Mouse (Mus musculus) ovary, postnatal 36 days (tissue): Measurements from ENCODE around the gene Baz1a.

ENCODE experiments used
- DNase-seq: peaks from one replicate; pipeline ENCODE4 v3.0.0; 2022; ENCODE audit warnings: low spot score, mixed read lengths

Gene Baz1a

GRCm38 (mm10) chr12:55013626-55014398, at the start of gene Baz1a:
TSS of gene Baz1a (minus strand) at chr12:55014348.
- DNase-seq, result no peak

- no peak for DNase-seq
Observed at GRCm38 (mm10) chr12:55062141-55062540, 48.0 kb upstream of the Baz1a start.

- no peak for DNase-seq
Observed at GRCm38 (mm10) chr12:55061006-55061405, 46.9 kb upstream of the Baz1a start.

GRCm38 (mm10) chr12:55060212-55060898, 46.2 kb upstream of the Baz1a start:
- DNase-seq, result no peak

GRCm38 (mm10) chr12:55059812-55060211, 45.7 kb upstream of the Baz1a start:
- DNase-seq, result no peak

- no peak for DNase-seq
Observed at GRCm38 (mm10) chr12:55058865-55059615, 44.9 kb upstream of the Baz1a start.

GRCm38 (mm10) chr12:55056703-55057102, 42.6 kb upstream of the Baz1a start:
- no peak for DNase-seq

- DNase-seq, result no peak
Observed at GRCm38 (mm10) chr12:55054551-55055241, 40.5 kb upstream of the Baz1a start.

GRCm38 (mm10) chr12:55053267-55053666, 39.1 kb upstream of the Baz1a start:
- no peak for DNase-seq

- no peak for DNase-seq
Observed at GRCm38 (mm10) chr12:55051210-55052173, 37.3 kb upstream of the Baz1a start.

- DNase-seq, result no peak
Observed at GRCm38 (mm10) chr12:55049731-55050353, 35.7 kb upstream of the Baz1a start.

- DNase-seq, result no peak
Observed at GRCm38 (mm10) chr12:55041011-55041410, 26.9 kb upstream of the Baz1a start.

GRCm38 (mm10) chr12:55027088-55027487, 12.9 kb upstream of the Baz1a start:
- no peak for DNase-seq

- no peak for DNase-seq
Observed at GRCm38 (mm10) chr12:55023284-55023683, 9.1 kb upstream of the Baz1a start.

- DNase-seq, result no peak
Observed at GRCm38 (mm10) chr12:55019421-55019877, 5.3 kb upstream of the Baz1a start.

GRCm38 (mm10) chr12:55017119-55017721, 3.1 kb upstream of the Baz1a start:
- DNase-seq, result no peak

- no peak for DNase-seq
Observed at GRCm38 (mm10) chr12:55016339-55017118, 2.4 kb upstream of the Baz1a start.

- DNase-seq, result no peak
Observed at GRCm38 (mm10) chr12:55015428-55015827, 1.3 kb upstream of the Baz1a start.

- no peak for DNase-seq
Observed at GRCm38 (mm10) chr12:55013031-55013430, 1.1 kb downstream of the Baz1a start.
